Mouse (Mus musculus): Measurements from ENCODE around the gene Rab15.
"Not testable (repeated sequence)": the region's sequence is repeated elsewhere in the genome, so short reads cannot be mapped to it uniquely, and the experiment has no call there.

Rab15 gene

DNA sequence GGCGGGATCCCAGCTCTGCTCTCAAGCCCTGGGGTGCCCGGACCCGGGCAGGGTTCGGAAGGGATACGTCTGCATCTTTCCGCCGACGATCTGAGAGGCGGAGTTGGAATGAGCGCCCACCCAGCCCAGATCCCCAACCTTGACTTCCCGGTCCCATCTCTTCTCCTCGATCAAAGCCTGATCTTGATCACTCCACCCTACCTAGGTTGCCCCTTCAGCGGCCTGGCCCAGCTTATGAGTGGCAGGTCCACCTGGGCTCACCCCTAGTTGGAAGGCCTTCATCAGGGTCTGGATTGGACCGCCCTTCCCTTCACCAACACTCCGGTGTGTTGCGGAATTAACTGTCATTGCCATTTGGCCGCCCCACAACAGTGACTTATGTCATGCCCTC, at the start of gene Rab15:
Gene Rab15 (minus strand): TSS at position 258 of the 391 bp plus-strand sequence.
- no peak for DNase-seq

DNA sequence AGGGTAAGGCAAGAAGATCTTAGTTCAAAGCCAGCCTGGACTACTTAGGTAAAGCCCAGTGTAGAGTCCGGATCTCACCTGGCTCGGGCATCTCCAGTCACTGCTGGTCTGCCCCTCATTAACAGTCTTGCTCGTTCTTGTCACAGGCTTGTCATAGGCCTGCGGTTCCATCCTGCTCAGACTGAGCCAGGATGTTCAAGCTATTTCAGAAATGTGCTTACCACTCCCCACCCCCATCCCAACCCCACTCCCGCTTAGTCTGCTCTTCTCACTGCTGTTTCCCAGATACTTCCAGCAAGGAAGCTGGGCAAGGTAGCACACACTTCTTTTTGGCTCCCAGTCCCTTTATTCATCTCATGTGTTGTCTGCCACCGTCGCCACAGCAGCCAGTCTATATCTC, 46.9 kb upstream of the Rab15 start:
- no peak for DNase-seq

DNA sequence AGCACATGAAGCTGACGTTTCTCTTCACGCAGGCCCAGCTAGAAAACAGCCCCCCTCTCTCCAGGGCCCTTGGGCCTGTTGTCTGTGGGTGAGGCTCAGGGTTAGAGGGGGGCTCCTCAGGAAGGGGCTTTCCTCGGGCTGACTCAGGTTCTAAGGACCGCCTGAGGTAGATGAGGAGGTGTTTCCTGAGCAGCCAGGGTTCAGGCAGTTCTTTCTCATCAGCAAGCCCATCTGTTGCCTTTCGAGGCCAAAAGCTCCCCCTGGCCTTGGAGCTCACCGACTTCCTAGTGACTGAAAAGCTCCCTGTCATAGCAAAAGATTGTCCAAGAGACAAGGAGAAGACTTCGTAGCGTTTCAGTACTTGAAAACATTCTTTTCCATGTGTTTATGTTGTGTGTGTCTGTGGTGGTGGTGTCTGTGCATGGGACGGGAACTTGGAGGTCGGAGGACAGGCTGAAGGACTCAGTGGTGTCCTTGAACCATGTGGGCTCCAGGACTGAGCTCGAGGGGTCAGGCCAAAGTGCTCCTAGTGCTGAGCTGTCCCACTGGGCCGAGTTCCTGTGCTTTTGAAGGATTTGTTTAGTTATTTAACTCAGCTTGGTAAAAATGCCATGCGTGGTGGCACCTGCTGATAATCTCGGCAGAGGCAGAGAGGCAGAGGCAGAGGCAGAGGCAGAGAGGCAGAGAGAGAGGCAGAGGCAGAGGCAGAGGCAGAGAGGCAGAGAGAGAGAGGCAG, 45.9 kb upstream of the Rab15 start:
- DNase-seq = no peak

DNA sequence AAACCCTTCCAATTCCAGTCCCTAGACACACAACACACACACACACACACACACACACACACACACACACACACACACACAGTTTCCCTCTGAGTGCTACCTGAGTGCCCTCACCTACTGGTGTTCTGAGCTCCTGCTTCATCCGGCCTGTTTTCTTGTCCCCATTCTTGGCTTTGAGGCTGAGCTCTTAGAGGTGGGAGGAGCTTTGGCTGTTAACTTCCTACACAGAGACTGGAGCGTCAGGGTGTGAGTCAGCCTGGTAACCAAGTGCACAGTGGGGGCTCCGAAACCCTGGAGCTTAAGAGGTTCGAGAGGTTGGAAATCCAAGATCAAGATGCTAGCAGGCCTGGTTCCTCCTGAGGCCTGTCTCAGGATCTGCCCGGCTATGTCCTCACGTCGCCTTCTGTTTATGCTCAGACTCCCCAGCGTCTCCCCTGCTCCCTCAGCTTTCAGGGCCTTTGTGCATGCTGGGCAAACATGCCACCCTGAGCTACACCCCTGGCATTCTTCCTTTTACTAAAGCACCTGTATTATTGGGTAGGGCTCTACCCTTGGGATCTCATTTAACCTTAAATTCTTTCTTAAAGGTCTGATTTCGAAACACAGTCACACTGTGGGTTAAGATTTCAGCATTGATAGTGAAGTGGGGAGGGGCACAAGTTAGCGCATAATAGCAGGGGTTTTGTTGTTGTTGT, 45.0 kb upstream of the Rab15 start:
- DNase-seq = peak; percentile 73

DNA sequence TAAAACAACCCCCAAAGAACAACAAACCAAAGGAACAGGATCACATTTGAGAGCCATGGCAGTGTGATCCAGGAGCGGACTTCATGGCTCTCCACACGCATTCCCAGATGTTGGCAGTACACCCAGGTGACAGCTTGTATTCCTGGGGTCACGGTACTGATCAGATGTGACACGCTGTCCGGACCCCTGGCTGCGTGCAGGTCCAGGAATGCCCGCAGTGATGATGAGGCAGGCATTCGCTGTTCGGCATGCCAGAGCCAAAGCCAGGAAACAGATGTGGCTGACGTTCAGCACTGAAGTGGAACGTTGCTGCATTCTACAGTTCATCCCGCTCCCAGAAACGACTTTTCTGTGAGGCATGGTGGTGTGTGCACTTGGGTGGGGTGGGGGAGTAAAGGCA, 42.6 kb upstream of the Rab15 start:
- no peak for DNase-seq

DNA sequence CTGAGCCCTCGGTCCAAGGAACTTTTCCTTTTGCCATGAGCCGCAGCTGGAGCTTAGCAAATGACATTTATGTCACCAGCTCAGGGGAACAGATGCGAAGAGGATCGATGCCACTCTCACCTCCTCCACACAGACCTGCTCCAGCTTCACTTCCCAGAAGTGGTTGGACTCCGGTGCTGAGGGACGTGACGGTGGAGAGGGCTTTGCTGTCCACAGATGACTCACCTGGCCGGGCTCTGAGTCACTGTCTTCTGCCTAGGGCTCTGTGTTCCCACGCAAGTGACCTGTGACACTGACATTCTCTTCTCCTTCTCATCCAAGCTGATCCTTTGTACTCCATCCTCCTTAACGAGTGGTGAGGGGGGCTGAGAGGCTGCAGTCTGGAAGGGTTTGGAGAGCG, 40.9 kb upstream of the Rab15 start:
- no peak for DNase-seq

DNA sequence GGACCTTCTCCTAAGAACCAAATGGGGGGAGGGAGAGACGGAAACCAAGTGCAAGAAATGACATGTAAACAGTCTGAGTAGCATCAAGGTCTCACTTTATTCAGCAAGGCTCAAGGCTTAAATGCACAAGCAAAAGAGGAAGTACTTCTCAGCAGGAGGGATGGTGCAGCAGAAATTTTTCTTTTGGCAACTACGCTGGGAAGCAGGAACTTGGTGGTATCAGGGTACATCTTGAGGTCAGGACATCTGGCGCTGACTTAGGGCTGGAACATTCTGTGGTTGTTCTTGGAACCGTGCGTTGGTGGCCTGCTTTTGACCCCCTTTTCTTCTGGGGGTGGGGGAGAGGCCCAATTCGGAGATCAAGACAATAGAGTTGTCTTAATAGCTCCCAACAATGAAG, 36.1 kb upstream of the Rab15 start:
- DNase-seq = not testable (repeated sequence)

DNA sequence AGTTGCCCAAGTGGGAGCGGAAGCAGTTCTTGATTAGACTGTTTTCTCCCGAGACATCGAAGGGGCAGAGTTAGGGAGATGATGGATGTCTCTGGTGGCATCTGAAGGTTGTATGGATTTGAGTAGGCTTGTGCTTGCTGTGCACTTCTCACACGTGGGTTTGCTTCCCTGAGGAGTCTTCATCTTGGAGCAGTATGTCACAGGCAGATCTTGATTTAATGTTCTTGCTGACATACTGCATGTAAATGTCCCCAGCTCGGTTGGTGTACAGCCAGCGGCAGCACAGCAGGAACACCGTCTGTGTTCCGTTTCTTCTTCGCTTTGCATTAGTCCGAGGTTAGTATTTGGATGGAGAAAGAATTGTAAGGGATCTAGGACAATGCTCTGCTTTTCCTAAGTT, 34.4 kb upstream of the Rab15 start:
- no peak for DNase-seq

DNA sequence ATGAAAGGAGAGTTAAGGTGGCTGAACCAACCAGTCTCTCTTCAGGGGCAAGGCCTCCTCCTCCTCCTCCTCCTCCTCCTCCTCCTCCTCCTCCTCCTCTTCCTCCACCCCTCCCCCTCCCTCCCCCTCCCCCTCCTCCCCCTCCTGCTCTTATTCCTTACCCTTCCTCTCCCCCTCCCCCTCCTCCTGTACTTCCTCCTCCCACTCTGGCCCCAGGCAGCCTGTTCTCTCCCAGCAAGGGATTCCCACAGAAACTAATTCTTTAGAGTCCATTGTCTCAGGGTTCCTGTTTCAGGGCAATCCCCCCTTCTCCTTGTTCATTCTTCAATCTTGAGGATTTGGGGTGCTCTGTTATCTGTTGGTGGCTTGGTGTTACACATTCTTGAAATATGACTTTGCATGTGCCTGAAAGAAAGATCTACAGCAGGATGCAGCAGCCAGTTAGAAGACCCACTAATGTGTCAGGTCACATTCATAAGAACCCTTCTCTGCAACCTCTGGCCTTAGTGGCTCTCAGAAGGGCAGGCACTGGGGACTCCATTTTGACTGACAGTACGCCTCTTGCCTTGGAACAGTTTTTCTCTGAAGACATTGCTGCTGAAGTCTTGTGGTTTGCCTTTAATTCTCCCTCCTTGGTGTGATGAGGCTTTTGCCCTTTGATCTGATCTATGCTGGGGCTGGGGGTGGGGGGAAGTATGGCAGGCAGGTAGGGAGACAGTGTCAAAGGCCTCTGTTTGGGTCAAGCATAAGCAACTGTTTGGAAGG, 30.9 kb upstream of the Rab15 start:
- no peak for DNase-seq

DNA sequence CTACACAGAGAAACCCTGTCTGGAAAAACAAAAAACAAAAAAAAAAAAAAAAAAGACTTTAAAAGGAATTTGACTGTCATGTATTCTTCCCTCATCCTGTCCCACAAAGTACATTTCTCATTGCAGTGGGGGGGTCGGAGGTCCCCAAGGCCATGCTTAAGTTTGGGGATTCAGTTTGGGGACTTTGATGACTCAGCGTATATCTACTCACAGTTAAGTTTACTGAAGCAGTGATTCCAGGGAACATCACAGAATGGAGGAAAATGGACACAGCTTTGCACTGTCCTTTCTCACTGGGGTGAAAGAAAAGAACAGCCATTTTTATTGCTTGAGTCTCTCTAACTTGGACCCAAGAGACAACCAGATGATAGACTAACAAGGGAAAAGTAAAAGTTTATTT, 29.7 kb upstream of the Rab15 start:
- DNase-seq = no peak

DNA sequence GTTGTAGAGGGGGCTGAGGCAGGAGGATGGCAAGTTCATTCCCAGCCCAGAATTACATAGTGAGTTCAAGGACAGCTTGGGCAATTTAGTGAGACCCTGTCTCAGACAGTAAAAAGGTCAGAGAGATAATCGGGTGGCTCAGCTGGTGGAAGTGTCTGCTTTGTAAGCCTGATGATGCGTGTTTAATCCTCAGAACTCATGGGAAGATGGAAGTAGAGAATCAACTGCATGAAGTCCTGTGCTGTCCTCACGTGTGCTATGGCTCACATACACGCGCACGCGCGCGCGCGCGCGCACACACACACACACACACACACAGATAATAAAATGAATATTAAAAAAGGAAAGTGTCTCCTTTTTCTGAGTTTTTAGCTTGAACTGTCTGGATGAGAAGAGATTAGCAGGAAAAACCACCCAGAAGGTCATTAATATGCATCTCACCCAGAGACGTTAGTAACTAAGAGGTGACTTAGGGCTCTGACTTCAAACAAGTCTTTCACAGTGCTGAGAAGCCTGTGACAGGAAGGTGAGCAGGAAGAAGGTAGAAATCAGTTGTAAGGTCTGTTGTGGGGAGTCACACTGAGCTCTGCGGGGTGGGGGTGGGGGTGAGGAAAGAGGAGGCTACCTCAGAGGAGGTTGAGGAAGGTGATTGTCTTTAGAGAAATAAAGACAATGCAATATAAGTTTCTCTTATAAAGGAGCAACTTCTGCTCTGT, 21.8 kb upstream of the Rab15 start:
- no peak for DNase-seq

DNA sequence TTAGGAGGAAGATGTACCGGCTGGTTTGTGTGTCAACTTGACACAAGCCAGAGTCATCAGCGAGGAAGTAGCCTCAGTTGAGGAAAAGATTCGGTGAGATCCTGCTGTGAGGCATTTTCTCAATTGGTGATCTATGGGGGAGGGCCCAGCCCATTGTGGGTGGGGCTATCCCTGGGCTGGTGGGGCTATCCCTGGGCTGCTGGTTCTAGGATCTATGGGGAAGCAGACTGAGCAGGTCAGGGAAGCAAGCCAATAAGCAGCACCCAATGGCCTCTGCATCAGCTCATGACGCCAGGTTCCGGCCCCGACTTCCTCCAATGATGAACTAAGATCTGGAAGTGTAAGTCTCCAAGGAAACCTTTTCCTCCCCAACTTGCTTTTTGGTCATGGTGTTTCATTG, 17.4 kb upstream of the Rab15 start:
- DNase-seq = no peak

DNA sequence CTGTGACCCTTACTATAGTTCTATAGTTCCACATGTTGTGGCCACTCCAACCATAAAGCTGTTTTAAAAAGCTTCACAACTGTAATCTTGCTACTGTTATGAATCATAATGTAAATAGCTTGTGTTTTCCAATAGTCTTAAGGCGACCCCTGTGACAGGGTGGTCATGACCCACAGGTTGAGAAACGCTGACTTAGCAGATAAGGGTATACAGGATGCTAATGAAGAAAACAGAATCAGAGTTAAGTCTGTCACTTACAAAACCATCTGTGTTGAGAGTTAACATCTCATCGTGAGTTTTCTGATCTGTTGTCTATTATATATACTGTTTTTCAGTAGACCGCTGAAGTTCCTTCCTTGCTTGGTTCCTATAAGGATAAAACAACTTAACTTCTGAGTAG, 16.6 kb upstream of the Rab15 start:
- DNase-seq = no peak

DNA sequence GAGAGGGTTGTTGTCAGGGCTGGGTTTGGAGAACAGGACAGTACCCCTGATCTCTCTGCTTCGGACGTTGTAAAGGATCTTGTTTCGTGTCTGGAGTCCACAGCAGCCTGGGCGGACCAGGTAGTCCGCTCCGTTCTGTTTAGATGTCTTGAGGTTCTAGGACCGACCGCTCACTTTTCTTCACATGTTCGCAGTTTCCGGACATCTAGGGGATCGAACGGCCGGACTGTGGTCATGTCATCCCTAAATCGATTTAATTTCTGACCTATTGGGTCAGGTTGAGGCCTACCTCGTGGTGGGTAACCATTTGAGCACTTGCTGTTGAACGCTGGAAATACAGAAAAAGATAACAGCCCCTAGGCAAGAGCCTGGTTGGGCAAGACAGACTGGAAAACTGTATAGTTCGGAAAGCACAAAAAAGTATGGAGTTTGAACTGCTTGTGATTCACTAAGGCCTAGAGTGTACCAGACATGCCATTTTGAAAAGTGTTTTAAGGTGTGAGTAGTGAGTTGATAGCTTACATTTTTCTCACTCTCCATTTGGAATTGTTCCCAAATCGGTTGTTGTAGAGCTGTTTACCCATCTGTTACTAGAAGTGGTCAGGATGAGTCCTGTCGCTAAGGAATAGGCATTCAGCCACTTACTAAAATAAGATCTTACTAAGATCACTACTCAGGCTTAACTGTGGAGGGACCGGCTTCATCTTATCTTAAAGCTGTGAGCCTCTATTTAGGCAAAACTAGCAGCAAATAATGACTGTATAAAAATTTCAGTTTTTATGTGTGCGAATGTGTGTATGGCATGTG, 15.3 kb upstream of the Rab15 start:
- no peak for DNase-seq

DNA sequence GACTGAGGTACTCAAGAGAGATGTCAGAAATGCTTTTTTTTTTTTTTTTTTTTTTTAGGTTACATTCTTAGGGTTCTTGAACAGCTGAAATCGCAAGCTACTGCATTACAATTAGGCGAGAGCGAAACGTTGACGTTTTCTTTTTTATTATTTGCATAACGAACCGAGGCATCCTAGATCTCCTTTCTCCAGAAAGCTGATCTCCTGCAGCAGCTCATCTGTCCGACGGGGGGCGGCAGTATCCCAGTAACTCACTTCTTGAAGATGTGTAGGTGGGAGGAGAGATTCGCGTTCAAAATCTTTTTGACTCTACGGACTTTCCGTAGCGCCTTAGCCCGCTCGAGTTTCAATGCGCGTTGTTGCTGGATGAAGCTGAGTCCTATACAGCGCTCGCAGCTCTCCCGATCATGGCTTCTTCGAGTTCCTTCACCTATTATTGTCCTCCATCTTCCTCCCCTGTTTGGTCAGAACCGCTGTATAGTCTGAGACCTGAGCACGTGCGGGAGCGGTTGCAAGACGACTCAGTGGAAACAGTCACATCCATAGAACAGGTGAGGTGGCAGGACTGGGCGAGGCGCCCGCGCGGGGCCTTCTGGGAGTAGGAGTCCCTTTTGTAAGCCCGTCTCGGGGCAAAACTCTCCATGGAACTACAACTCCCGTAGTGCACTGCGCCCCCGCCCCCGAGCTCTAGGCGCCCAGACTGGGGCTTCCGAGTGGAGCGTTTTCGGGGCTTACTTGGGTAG, 14.6 kb upstream of the Rab15 start:
- DNase-seq = peak; percentile 98

DNA sequence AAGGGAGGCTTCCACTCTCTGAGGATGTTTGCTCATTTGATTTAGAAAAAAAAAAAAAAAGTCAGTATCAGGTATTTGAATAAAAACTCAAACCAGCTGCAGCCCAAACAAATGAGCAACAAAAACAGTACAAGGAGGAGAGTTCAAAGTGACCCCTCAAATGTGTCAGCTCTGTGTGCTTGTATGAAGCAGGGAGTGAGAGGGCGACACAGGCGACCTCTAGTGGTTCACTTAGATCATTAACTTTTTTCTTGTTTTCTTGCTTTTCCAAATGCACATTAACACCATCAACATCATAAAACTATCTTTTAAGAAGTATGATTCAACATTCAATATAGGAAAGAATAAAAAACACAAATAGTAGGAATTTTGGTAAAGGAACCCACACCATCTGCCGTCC, 10.0 kb upstream of the Rab15 start:
- peak; percentile 53 for DNase-seq

DNA sequence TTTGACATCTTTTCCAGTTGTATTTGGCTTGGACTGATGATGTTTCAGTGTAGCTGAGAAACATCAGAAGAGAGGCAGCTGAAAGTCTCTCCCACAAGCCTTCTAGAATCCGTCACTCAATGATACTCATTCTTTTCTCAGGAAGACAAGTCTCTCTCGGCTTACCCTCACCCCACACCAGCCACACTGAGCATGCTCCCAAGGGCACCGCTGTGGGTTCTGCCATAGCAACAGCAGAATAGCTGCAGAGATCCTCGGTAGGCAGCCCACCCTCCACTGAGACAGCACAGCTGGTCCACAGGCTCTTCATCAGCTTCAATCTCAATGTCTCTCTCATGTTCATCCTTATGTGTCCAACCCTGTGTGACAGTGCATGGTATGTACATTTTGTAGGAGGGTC, 2.6 kb upstream of the Rab15 start:
- DNase-seq = no peak

DNA sequence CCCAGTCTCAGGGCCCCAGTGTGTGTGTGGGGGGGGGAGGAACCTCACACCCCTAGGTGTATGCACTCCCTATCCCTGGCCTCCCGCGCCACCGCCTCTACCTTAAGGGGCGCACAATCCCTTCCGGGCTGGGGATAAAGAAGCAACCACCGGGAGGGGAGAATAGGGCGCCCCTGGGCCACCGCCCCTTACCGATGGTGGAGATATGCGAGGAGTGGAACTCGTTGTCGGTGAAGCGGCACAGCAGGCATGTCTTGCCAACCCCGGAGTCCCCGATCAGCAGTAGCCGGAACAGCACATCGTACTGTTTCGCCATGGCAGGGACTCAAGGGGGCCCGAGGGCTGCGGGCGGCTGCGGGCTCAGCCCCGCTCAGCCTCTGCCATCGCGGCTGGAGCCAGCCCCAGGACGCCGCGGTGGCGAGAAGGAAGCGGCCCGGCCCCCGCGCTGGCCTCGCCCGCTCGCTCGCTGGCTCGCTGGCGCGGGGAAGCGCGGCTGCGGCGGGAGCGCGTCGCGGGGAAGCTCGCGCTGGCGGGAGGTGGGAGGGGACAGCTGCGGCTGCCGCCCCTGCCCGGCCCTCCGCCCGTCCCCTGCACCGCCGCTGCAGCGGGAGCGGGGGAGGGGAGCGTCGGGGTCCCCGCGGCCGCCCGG, 582 bp downstream of the Rab15 start:
- DNase-seq = no peak

DNA sequence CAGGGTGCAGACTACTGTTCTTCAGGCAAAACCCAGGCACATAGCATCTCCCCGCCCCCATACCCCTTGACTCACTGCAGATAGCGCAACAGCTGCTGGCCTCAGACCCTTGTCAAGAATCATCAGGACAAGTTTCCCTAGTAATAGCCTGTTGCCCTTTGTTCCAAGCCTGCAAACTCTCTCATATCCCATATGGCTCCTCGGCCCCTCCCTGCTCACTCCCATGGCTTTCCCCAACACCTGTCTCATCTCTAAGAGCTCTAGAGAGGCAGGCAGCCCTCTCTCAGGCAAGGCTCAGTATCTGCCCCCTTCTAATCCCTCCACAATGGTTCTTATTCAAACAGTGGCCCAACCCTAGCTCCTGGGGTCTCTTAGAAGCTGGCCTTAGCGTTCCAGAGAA, 2.1 kb downstream of the Rab15 start:
- DNase-seq = no peak

DNA sequence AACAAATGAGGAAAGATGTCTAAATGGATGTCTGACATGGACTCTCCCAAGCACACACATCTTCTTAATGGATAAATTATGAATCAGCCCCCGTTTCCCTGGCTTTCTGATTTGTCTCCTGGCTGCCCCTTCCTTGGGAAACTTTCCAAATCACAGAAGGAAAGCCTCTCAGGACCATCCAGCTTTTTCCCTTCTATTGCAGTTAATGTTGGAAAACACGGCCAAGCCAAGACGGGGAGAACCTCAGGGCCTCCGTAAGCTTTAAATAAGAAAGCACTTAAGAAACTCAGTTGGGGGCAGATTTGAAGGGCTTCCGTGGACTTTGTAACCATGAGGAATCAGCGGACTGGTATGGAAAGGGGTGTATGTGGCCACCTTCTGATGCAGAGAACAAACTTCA, 2.9 kb downstream of the Rab15 start:
- DNase-seq = no peak

DNA sequence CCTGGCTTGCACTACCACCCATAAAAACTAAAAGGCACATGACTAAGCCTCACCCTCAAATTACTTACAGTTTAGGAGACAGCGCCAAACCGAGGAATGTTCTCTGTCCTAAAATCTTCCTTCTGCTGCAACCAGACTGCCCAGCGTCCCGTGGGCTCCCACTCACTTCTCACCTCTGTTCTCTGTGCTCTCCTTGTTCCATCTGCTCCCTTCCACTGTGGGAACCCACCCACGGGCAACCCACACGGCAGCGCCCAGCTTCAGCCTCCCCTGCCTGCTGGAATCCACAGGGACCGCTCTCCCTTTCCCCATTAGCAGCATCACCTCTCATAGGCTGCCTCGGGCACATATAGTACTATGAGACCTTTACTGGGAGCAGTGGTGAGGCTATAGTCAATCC, 3.8 kb downstream of the Rab15 start:
- no peak for DNase-seq

Measured in lung, postnatal 36 days (tissue).